Mouse (Mus musculus) forebrain, embryonic 11.5 days (tissue): Measurements from ENCODE around the gene Atl2. TPM values are rescaled to one million over a fixed set of nuclear protein-coding genes. Genes with fewer than 3 reads are reported as not detected.

ENCODE experiments used
- ATAC-seq: fragments of 200-750 bp; cut with Nextera tagmentation; replicated peaks from 2 replicates; pipeline ENCODE4 v1.8.0; 2017; ENCODE audit warnings: moderate TSS enrichment; ENCODE audit not compliant: low FRiP score
- DNase-seq: peaks from one replicate; pipeline ENCODE4 v3.0.0-alpha.2; 2017; ENCODE audit warnings: low spot score
- H3K27ac ChIP-seq: fragments of 300-500 bp; sonication (generic); 2 replicates; pipeline ENCODE4 v1.5.1; 2014; ENCODE audit warnings: low read depth, low read length
- H3K27me3 ChIP-seq: fragments of 300-500 bp; sonication (generic); 2 replicates; pipeline ENCODE4 v1.6.1; 2014; ENCODE audit warnings: mild to moderate bottlenecking, low read length, mixed read lengths; ENCODE audit not compliant: control insufficient read depth, insufficient read depth
- H3K36me3 ChIP-seq: fragments of 300-500 bp; sonication (generic); 2 replicates; pipeline ENCODE4 v1.6.1; 2014; ENCODE audit warnings: mild to moderate bottlenecking, low read length, moderate library complexity, mixed read lengths; ENCODE audit not compliant: control insufficient read depth, insufficient read depth
- H3K4me1 ChIP-seq: fragments of 300-500 bp; sonication (generic); replicated peaks from 2 replicates; pipeline ENCODE4 v1.6.1; 2014; ENCODE audit warnings: low read length, mixed read lengths; ENCODE audit not compliant: control insufficient read depth, insufficient read depth
- H3K4me2 ChIP-seq: fragments of 300-500 bp; sonication (generic); 2 replicates; pipeline ENCODE4 v1.6.1; 2014; ENCODE audit warnings: low read depth, mild to moderate bottlenecking, low read length, moderate library complexity, mixed read lengths; ENCODE audit not compliant: severe bottlenecking
- H3K4me3 ChIP-seq: fragments of 300-500 bp; sonication (generic); 2 replicates; pipeline ENCODE4 v1.5.1; 2014; ENCODE audit warnings: low read depth, low read length
- H3K9ac ChIP-seq: fragments of 300-500 bp; sonication (generic); 2 replicates; pipeline ENCODE4 v1.6.1; 2014; ENCODE audit warnings: low read length
- H3K9me3 ChIP-seq: fragments of 300-500 bp; sonication (generic); 2 replicates; pipeline ENCODE4 v1.6.1; 2016; ENCODE audit warnings: low read length, mixed read lengths; ENCODE audit not compliant: control insufficient read depth
- WGBS: fragments of 180-500 bp; shearing (Covaris S2); extraction: QIAGEN DNeasy Blood & Tissue Kit; methylation state at CpG from one replicate; pipeline ENCODE4 v1.1.7; 2014; 5-methylcytosine and 5-hydroxymethylcytosine counted together
- polyA plus RNA-seq: library from polyadenylated mRNA; unstranded; fragments of >200 nt; fragmentation: Nextera tagmentation; extraction: Ambion mirVana; gene quantifications from 2 replicates; pipeline ENCODE4 v1.2.1, GENCODE M21; 2014

Gene Atl2
- polyA plus RNA-seq, 1 experiment from 2014 or later = 46.7 TPM

DNA sequence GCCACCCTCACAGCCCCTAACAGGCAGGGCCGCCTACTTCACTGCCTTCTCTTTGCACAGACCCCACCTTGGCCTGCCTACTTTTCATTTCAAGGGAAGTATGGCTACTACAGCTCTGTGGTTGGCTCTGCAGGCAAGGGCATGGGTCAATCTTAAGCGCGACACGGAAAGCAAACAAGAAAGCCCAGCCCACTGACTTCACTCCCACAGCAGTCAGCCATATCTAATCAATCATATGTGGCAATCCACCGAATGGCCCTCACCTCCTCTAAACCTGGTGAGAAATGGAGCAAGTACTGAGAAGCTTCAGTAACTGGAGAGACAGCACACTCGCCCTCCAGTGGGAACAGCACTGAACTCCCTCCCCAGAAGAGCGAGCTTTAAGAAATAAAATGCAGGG, 4.0 kb downstream of the Atl2 start:
- Histone ChIP-seq H3K4me3 (no peak overlapping the region), H3K4me1 (no peaks in the 10 kb centered on the region), H3K36me3 (no peaks in the 10 kb centered on the region), H3K4me2 (no peak overlapping the region), H3K27ac (no peak overlapping the region), H3K27me3 (peaks cover 5% of the 10 kb centered on the region; the same call in 1 of the 2 replicates), H3K9ac (no peak overlapping the region), H3K9me3 (no peaks in the 10 kb centered on the region)
- DNase-seq (no peak), ATAC-seq (no peak)
- 75% methylated on average over 7 of the region's 7 CpGs for WGBS

DNA sequence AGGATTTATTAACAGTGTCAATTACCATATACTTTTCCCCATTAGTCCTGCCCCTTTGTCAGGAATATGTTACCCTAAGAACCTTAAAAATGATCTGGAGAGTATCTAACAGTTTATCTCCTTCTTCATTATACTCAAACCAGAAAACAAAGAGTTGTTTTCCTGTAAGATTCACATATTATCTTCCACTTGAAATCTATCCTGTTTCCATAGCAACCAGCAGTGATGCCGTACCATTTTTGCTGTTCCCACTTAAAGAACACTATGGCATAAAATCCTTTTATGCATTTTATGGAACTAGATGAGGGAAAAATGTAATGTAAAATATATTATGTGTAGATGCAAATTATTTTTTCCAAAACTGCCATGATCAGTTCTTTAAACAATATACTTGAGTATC, 8.0 kb downstream of the Atl2 start:
- H3K27ac ChIP-seq = no peak overlapping the region
- H3K36me3 ChIP-seq = no peaks in the 10 kb centered on the region
- H3K4me3 ChIP-seq = no peak overlapping the region
- no peak overlapping the region for H3K9ac ChIP-seq
- WGBS = 72% methylated on average over 1 of the region's 1 CpGs
- H3K4me2 ChIP-seq = no peak overlapping the region
- no peaks in the 10 kb centered on the region for H3K9me3 ChIP-seq
- ATAC-seq (no peak), DNase-seq (no peak)
- no peaks in the 10 kb centered on the region for H3K4me1 ChIP-seq
- no peaks in the 10 kb centered on the region for H3K27me3 ChIP-seq

DNA sequence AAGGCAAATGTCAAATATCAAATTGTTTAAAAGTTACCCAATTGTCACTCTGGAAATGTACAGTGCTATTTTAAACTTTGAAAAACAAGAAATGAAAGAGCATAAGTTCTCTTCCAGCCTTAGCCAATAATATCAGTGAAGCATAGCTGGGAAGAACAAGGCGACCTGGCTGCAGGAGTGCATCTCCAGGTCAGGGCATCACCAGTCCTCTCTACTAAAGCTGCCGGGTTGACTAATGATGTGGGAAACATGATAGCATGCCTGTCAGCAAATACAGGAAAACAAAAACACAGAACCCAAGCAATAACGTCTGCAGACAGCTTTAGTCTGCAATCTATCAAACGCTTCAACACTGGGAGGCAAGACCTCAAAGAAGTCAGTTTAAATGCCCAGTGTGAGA, 12.7 kb downstream of the Atl2 start:
- Histone ChIP-seq H3K4me1 (no peaks in the 10 kb centered on the region), H3K9me3 (no peaks in the 10 kb centered on the region), H3K4me2 (no peak overlapping the region), H3K27ac (no peak overlapping the region), H3K36me3 (no peaks in the 10 kb centered on the region), H3K4me3 (no peak overlapping the region), H3K27me3 (no peaks in the 10 kb centered on the region), H3K9ac (no peak overlapping the region)
- 59% methylated on average over 4 of the region's 4 CpGs for WGBS
- DNase-seq (no peak), ATAC-seq (no peak)

DNA sequence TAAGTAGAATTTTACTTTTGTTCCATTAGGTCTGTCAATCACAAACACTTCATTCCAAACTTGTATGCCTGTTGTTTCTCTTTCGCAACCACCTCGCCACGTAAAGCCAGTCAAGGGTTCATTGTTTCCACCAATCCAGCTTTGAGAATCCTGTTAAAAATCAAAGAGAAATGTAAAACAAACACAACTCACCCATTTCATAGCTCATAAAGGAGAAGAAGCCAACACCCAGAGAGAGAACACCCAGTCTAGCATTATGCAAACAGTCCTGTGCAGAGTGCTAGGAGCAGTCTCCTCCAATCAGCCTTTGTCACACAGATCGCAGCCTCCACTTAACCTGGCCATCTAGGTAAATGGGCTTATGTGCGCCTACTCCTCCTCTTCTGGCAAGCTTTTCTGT, 30.9 kb downstream of the Atl2 start:
- 87% methylated on average over 5 of the region's 5 CpGs for WGBS
- no peak overlapping the region for H3K4me2 ChIP-seq
- H3K36me3 ChIP-seq = peaks cover 3% of the 10 kb centered on the region; the same call in 1 of the 2 replicates

DNA sequence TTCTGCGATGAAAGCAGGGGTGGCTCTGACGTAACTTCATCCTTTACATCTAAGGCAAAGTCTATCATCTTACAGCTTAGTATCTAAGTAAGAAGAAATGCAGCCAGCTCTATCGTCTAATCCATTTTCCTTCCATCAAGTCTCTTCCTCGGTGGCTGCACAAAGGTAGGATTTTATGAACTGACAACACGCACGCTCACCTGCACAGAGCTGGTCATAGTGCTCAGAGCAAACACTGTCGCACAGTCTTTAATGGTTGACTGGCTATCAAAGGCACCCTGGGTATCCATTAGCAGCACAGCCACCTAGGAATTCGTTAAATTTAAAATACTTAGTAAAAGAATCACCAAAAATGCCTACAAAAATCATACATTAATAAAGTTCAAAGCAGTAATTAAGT, 31.4 kb downstream of the Atl2 start:
- Histone ChIP-seq H3K4me3 (no peak overlapping the region), H3K36me3 (peaks cover 3% of the 10 kb centered on the region; the same call in 1 of the 2 replicates), H3K27ac (no peak overlapping the region), H3K9me3 (no peaks in the 10 kb centered on the region), H3K27me3 (no peaks in the 10 kb centered on the region), H3K4me2 (no peak overlapping the region), H3K9ac (no peak overlapping the region), H3K4me1 (no peaks in the 10 kb centered on the region)
- DNase-seq = no peak
- 56% methylated on average over 8 of the region's 8 CpGs for WGBS
- ATAC-seq = no peak

More for the DNA sequence above, 30.9 kb downstream of the Atl2 start:
- no peak overlapping the region for H3K27ac ChIP-seq
- DNase-seq (no peak), ATAC-seq (no peak)
- H3K4me3 ChIP-seq = no peak overlapping the region
- no peak overlapping the region for H3K9ac ChIP-seq
- H3K27me3 ChIP-seq = no peaks in the 10 kb centered on the region
- no peaks in the 10 kb centered on the region for H3K4me1 ChIP-seq
- no peaks in the 10 kb centered on the region for H3K9me3 ChIP-seq

DNA sequence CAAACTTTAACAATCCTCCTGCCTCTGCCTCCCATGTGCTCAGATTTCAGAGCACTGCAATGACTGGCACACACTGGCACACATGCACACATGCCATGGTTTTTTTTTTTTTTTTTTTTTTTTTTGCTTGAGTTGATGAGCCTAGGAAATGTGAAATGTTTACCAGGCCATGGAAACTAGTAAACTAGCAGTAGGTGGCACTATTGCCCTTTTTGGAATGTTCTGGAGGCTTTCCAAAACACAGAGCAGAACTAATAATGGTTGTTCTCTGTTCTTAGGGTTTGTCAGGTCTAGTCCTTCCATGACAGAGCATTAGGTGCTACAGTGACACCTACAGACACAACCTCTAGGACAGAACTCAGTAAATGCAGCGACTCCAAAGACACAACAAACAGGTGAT, 33.9 kb downstream of the Atl2 start:
- H3K27ac ChIP-seq = no peak overlapping the region
- ATAC-seq (no peak), DNase-seq (no peak)
- H3K36me3 ChIP-seq = peaks cover 3% of the 10 kb centered on the region; the same call in 1 of the 2 replicates
- H3K27me3 ChIP-seq = no peaks in the 10 kb centered on the region
- H3K9me3 ChIP-seq = no peaks in the 10 kb centered on the region
- H3K9ac ChIP-seq = no peak overlapping the region
- WGBS = 84% methylated on average over 1 of the region's 1 CpGs
- no peak overlapping the region for H3K4me2 ChIP-seq
- H3K4me3 ChIP-seq = no peak overlapping the region
- no peaks in the 10 kb centered on the region for H3K4me1 ChIP-seq

DNA sequence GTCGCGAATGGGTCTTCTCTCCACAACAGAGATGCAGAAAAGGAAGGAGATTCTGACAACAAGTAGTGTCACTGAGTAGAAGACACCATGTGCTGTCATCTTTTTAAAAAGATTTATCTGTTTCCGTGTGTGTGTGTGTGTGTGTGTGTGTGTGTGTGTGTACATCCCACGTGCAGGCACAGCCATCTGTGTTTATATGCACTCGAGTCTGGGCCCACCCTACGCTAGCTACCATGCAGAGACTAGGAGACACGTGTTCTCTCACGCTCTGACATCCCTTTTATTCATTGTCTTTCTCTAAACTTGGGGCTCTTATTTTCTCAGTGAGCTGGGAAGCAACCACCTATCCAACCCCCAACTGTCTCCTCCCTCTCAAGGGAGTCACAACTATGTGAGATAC, 40.4 kb downstream of the Atl2 start:
- H3K9me3 ChIP-seq = no peaks in the 10 kb centered on the region
- no peak overlapping the region for H3K4me2 ChIP-seq
- no peak overlapping the region for H3K27ac ChIP-seq
- no peak overlapping the region for H3K9ac ChIP-seq
- no peaks in the 10 kb centered on the region for H3K27me3 ChIP-seq
- 95% methylated on average over 8 of the region's 8 CpGs for WGBS
- no peaks in the 10 kb centered on the region for H3K4me1 ChIP-seq
- peaks cover 7% of the 10 kb centered on the region; the same call in 1 of the 2 replicates for H3K36me3 ChIP-seq
- DNase-seq = no peak
- no peak for ATAC-seq
- no peak overlapping the region for H3K4me3 ChIP-seq

GRCm38 (mm10) chr17:79848385-79848784, 47.5 kb downstream of the Atl2 start:
- Histone ChIP-seq H3K9ac (no peak overlapping the region), H3K4me2 (no peak overlapping the region), H3K27ac (no peak overlapping the region), H3K4me3 (no peak overlapping the region), H3K27me3 (no peaks in the 10 kb centered on the region), H3K9me3 (no peaks in the 10 kb centered on the region), H3K4me1 (no peaks in the 10 kb centered on the region), H3K36me3 (peaks cover 3% of the 10 kb centered on the region; the same call in 1 of the 2 replicates)
- DNase-seq (no peak), ATAC-seq (no peak)
- 95% methylated on average over 5 of the region's 5 CpGs for WGBS

DNA sequence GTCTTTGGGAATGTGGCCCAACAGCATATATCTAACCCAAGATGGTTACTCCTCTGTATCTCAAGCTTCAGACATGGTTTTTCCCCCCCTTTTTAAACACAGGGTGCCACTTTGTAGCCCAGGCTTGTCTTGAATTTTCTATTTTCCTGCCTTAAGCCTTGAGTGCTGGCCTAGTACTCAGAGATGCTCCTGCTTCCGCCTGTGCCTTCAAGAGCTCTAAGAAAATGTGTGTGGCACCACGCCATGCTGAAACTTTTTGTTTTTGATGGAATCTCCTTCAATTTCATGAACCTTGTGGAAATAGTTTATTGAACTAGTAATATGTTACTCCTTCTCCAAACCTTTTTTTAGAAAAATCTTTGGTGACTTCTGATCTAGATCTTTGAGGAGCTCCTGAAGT, 49.7 kb downstream of the Atl2 start:
- Histone ChIP-seq H3K36me3 (no peaks in the 10 kb centered on the region; the same call in 1 of the 2 replicates), H3K4me1 (no peaks in the 10 kb centered on the region), H3K27me3 (no peaks in the 10 kb centered on the region), H3K4me2 (no peak overlapping the region), H3K9me3 (no peaks in the 10 kb centered on the region), H3K4me3 (no peak overlapping the region), H3K9ac (no peak overlapping the region), H3K27ac (no peak overlapping the region)
- DNase-seq (no peak), ATAC-seq (no peak)
- WGBS = 93% methylated on average over 2 of the region's 2 CpGs
